Mouse (Mus musculus) heart, adult 2 months (tissue): Measurements from ENCODE around the gene Oaz1.

ENCODE experiments used
- CTCF ChIP-seq: fragments of 200-600 bp; IDR thresholded peaks from 2 replicates; pipeline ENCODE4 v1.8.1; 2022; ENCODE audit warnings: antibody characterized with exemption, mild to moderate bottlenecking, moderate library complexity
- EP300 ChIP-seq: fragments of 200-500 bp; IDR thresholded peaks from 2 replicates; pipeline ENCODE4 v1.6.1; 2011; ENCODE audit warnings: low read depth, low read length, control low read depth; ENCODE audit not compliant: insufficient read depth
- POLR2A ChIP-seq: fragments of 200-500 bp; IDR thresholded peaks from 2 replicates; pipeline ENCODE4 v1.6.1; 2011; ENCODE audit warnings: mild to moderate bottlenecking, low read depth, low read length, control low read depth; ENCODE audit not compliant: insufficient read depth

GRCm38 (mm10) chr10:80824827-80825226 is 1.6 kb upstream of the Oaz1 start:
- TF ChIP-seq POLR2A (no peak), CTCF (no peak), EP300 (no peak)
